Mouse (Mus musculus) kidney, embryonic 15.5 days (tissue): ENCODE measurements at regions not wholly inside any gene's neighbourhood (a gene's known extent, or its start where the extent isn't known, plus 50 kb on each side); places are given as distances from the start of the nearest gene placed in this dataset.

ENCODE experiments used
- ATAC-seq: fragments of 200-750 bp; cut with Nextera tagmentation; replicated peaks from 2 replicates; pipeline ENCODE4 v1.8.0; 2017; ENCODE audit warnings: moderate TSS enrichment; ENCODE audit not compliant: low FRiP score
- H3K27ac ChIP-seq: fragments of 300-500 bp; sonication (generic); 2 replicates; pipeline ENCODE4 v1.5.1; 2015; ENCODE audit warnings: mild to moderate bottlenecking, inconsistent platforms
- H3K27me3 ChIP-seq: fragments of 300-500 bp; sonication (generic); 2 replicates; pipeline ENCODE4 v1.6.1; 2015; ENCODE audit warnings: inconsistent platforms
- H3K36me3 ChIP-seq: fragments of 300-500 bp; sonication (generic); 2 replicates; pipeline ENCODE4 v1.6.1; 2015; ENCODE audit warnings: inconsistent platforms
- H3K4me1 ChIP-seq: fragments of 300-500 bp; sonication (generic); 2 replicates; pipeline ENCODE4 v1.6.1; 2015; ENCODE audit warnings: inconsistent platforms
- H3K4me2 ChIP-seq: fragments of 300-500 bp; sonication (generic); 2 replicates; pipeline ENCODE4 v1.6.1; 2015; ENCODE audit warnings: moderate library complexity, mild to moderate bottlenecking, inconsistent platforms
- H3K4me3 ChIP-seq: fragments of 300-500 bp; sonication (generic); replicated peaks from 2 replicates; pipeline ENCODE4 v1.5.1; 2015; ENCODE audit warnings: mild to moderate bottlenecking, inconsistent platforms
- H3K9ac ChIP-seq: fragments of 300-500 bp; sonication (generic); 2 replicates; pipeline ENCODE4 v1.6.1; 2015; ENCODE audit warnings: mild to moderate bottlenecking, inconsistent platforms
- H3K9me3 ChIP-seq: fragments of 300-500 bp; sonication (generic); replicated peaks from 2 replicates; pipeline ENCODE4 v1.6.1; 2016; ENCODE audit warnings: inconsistent platforms
- WGBS: fragments of 180-500 bp; shearing (Covaris S2); methylation state at CpG from one replicate; pipeline ENCODE4 v1.1.7; 2015; ENCODE audit warnings: mixed read lengths; 5-methylcytosine and 5-hydroxymethylcytosine counted together

- Histone ChIP-seq H3K27ac (no peak overlapping the region), H3K9ac (no peak overlapping the region), H3K27me3 (no peaks in the 10 kb centered on the region), H3K4me2 (no peak overlapping the region), H3K9me3 (no peaks in the 10 kb centered on the region), H3K4me1 (peaks cover 40% of the 10 kb centered on the region), H3K4me3 (no peak overlapping the region), H3K36me3 (no peaks in the 10 kb centered on the region)
- ATAC-seq, result no peak
- WGBS, result 55% methylated on average over 9 of the region's 9 CpGs
Observed at GRCm38 (mm10) chr13:107810802-107811192, 233.4 kb upstream of the Smim15 start.

GRCm38 (mm10) chr13:107810060-107810801, 234.0 kb upstream of the Smim15 start:
- Histone ChIP-seq H3K27me3 (no peaks in the 10 kb centered on the region), H3K36me3 (no peaks in the 10 kb centered on the region), H3K4me3 (no peak overlapping the region), H3K4me2 (no peak overlapping the region), H3K27ac (no peak overlapping the region), H3K9ac (no peak overlapping the region), H3K9me3 (no peaks in the 10 kb centered on the region), H3K4me1 (peaks cover 40% of the 10 kb centered on the region)
- no peak; the same call in 1 of the 2 replicates for ATAC-seq
- WGBS, result 77% methylated on average over 9 of the region's 9 CpGs

GRCm38 (mm10) chr13:107808961-107809360, 235.3 kb upstream of the Smim15 start:
- WGBS, result 85% methylated on average over 2 of the region's 2 CpGs
- H3K9ac ChIP-seq, result no peak overlapping the region
- no peaks in the 10 kb centered on the region for H3K27me3 ChIP-seq
- 0 out of 2 replicates have a peak, but pooled peaks cover 3% of the 10 kb centered on the region for H3K36me3 ChIP-seq
- peaks cover 36% of the 10 kb centered on the region for H3K4me1 ChIP-seq
- no peak overlapping the region for H3K4me2 ChIP-seq
- no peak overlapping the region for H3K27ac ChIP-seq
- no peaks in the 10 kb centered on the region for H3K9me3 ChIP-seq
- ATAC-seq, result no peak
- no peak overlapping the region for H3K4me3 ChIP-seq

- no peak overlapping the region for H3K4me2 ChIP-seq
- no peaks in the 10 kb centered on the region for H3K27me3 ChIP-seq
- no peak for ATAC-seq
- H3K36me3 ChIP-seq, result 0 out of 2 replicates have a peak, but pooled peaks cover 3% of the 10 kb centered on the region
- peaks cover 20% of the 10 kb centered on the region for H3K4me1 ChIP-seq
- no peak overlapping the region for H3K9ac ChIP-seq
- no peak overlapping the region for H3K27ac ChIP-seq
- 97% methylated on average over 1 of the region's 1 CpGs for WGBS
- no peak overlapping the region for H3K4me3 ChIP-seq
- H3K9me3 ChIP-seq, result no peaks in the 10 kb centered on the region
Observed at GRCm38 (mm10) chr13:107804418-107804817, 239.8 kb upstream of the Smim15 start.

GRCm38 (mm10) chr13:107799199-107799945, 244.9 kb upstream of the Smim15 start:
- Histone ChIP-seq H3K9me3 (no peaks in the 10 kb centered on the region), H3K9ac (no peak overlapping the region), H3K4me2 (no peak overlapping the region), H3K36me3 (no peaks in the 10 kb centered on the region), H3K27ac (no peak overlapping the region), H3K4me1 (peaks cover 60% of the 10 kb centered on the region), H3K4me3 (no peak overlapping the region), H3K27me3 (no peaks in the 10 kb centered on the region)
- ATAC-seq, result no peak; the same call in 1 of the 2 replicates
- 29% methylated on average over 13 of the region's 13 CpGs for WGBS

- Histone ChIP-seq H3K9ac (no peak overlapping the region), H3K27me3 (no peaks in the 10 kb centered on the region), H3K4me1 (peaks cover 68% of the 10 kb centered on the region), H3K4me3 (no peak overlapping the region), H3K36me3 (no peaks in the 10 kb centered on the region), H3K27ac (no peak overlapping the region), H3K9me3 (no peaks in the 10 kb centered on the region), H3K4me2 (no peak overlapping the region)
- ATAC-seq, result no peak
- 58% methylated on average over 7 of the region's 7 CpGs for WGBS
Observed at GRCm38 (mm10) chr13:107798144-107798543, 246.1 kb upstream of the Smim15 start.

- H3K27ac ChIP-seq, result no peak overlapping the region
- H3K27me3 ChIP-seq, result no peaks in the 10 kb centered on the region
- no peak overlapping the region for H3K9ac ChIP-seq
- no peak overlapping the region for H3K4me2 ChIP-seq
- H3K9me3 ChIP-seq, result no peaks in the 10 kb centered on the region
- no peak overlapping the region for H3K4me3 ChIP-seq
- ATAC-seq, result no peak
- no peaks in the 10 kb centered on the region for H3K36me3 ChIP-seq
- H3K4me1 ChIP-seq, result peaks cover 63% of the 10 kb centered on the region
- WGBS, result 32% methylated on average over 3 of the region's 3 CpGs
Observed at GRCm38 (mm10) chr13:107795516-107795915, 248.7 kb upstream of the Smim15 start.

- Histone ChIP-seq H3K4me3 (no peak overlapping the region), H3K27ac (no peak overlapping the region), H3K9ac (no peak overlapping the region), H3K36me3 (peaks cover 6% of the 10 kb centered on the region; the same call in 1 of the 2 replicates), H3K4me1 (peaks cover 46% of the 10 kb centered on the region), H3K9me3 (no peaks in the 10 kb centered on the region), H3K27me3 (no peaks in the 10 kb centered on the region), H3K4me2 (no peak overlapping the region)
- ATAC-seq, result no peak
- 80% methylated on average over 9 of the region's 9 CpGs for WGBS
Observed at GRCm38 (mm10) chr13:107791770-107792169, 252.5 kb upstream of the Smim15 start.

GRCm38 (mm10) chr13:107784971-107785370, 259.3 kb upstream of the Smim15 start:
- Histone ChIP-seq H3K4me1 (peaks cover 16% of the 10 kb centered on the region; the same call in 1 of the 2 replicates), H3K4me2 (no peak overlapping the region), H3K4me3 (no peak overlapping the region), H3K27ac (no peak overlapping the region), H3K36me3 (peaks cover 11% of the 10 kb centered on the region; the same call in 1 of the 2 replicates), H3K27me3 (no peaks in the 10 kb centered on the region), H3K9ac (no peak overlapping the region), H3K9me3 (no peaks in the 10 kb centered on the region)
- WGBS, result 54% methylated on average over 5 of the region's 5 CpGs
- no peak for ATAC-seq

GRCm38 (mm10) chr13:107781741-107782140, 262.5 kb upstream of the Smim15 start:
- Histone ChIP-seq H3K4me3 (no peak overlapping the region), H3K27ac (no peak overlapping the region), H3K27me3 (no peaks in the 10 kb centered on the region), H3K36me3 (peaks cover 7% of the 10 kb centered on the region; the same call in 1 of the 2 replicates), H3K9ac (no peak overlapping the region), H3K4me1 (0 out of 2 replicates have a peak, but pooled peaks cover 4% of the 10 kb centered on the region), H3K9me3 (no peaks in the 10 kb centered on the region), H3K4me2 (no peak overlapping the region)
- 91% methylated on average over 8 of the region's 8 CpGs for WGBS
- ATAC-seq, result no peak

GRCm38 (mm10) chr13:107781221-107781620, 263.0 kb upstream of the Smim15 start:
- H3K4me2 ChIP-seq, result no peak overlapping the region
- no peak overlapping the region for H3K9ac ChIP-seq
- H3K36me3 ChIP-seq, result peaks cover 7% of the 10 kb centered on the region; the same call in 1 of the 2 replicates
- no peak overlapping the region for H3K27ac ChIP-seq
- H3K27me3 ChIP-seq, result no peaks in the 10 kb centered on the region
- no peak for ATAC-seq
- WGBS, result 98% methylated on average over 2 of the region's 2 CpGs
- H3K9me3 ChIP-seq, result no peaks in the 10 kb centered on the region
- H3K4me3 ChIP-seq, result no peak overlapping the region
- H3K4me1 ChIP-seq, result 0 out of 2 replicates have a peak, but pooled peaks cover 4% of the 10 kb centered on the region

- ATAC-seq, result no peak
Observed at GRCm38 (mm10) chr13:107779591-107779990, 264.7 kb upstream of the Smim15 start.

More at GRCm38 (mm10) chr13:107779591-107779990, 264.7 kb upstream of the Smim15 start:
- Histone ChIP-seq H3K36me3 (peaks cover 7% of the 10 kb centered on the region; the same call in 1 of the 2 replicates), H3K27me3 (no peaks in the 10 kb centered on the region), H3K4me1 (0 out of 2 replicates have a peak, but pooled peaks cover 4% of the 10 kb centered on the region), H3K4me3 (no peak overlapping the region), H3K9ac (no peak overlapping the region), H3K27ac (no peak overlapping the region), H3K4me2 (no peak overlapping the region), H3K9me3 (no peaks in the 10 kb centered on the region)
- WGBS, result 91% methylated on average over 4 of the region's 4 CpGs
